Mouse (Mus musculus) activated CD4-positive, CD25-positive, alpha-beta regulatory T cell, adult 4 months (primary cell): ENCODE data around the gene Plcd1. TPM values are rescaled to one million over a fixed set of nuclear protein-coding genes. Genes with fewer than 3 reads are reported as not detected.

Source experiments
- ATAC-seq: one replicate; pipeline ENCODE4 v1.8.0; 2017
- polyA plus RNA-seq, 2 experiments: library from polyadenylated mRNA; unstranded; fragments of 100-300 nt; shearing (Covaris generic); gene quantifications; one replicate each; pipeline ENCODE4 v1.2.1; 2017

Gene Plcd1
- polyA plus RNA-seq, 2 experiments from 2014 or later, result 2.3 to 4.5 TPM

DNA sequence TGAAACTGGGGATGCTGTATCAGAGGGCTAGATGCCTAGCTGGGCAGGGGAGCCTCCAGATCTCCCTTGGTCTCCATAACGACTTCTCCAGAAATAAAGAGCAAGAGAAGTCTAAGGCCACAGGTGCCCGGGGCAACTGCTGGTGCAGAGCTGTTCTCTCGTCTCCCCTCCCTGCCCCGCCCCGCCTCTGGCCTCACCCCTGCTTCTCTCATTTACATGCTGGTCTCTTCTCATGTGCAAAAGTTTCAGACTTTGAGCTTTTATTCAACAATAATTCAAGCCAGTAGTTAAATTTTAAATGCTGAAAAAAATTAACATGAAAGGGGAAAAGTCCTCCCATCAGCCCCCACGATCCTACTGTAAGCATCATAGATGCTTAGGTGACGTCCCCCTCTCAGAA is 71.6 kb downstream of the Plcd1 start:
- no peak for ATAC-seq

Other genes starting within 250 kb of the Plcd1 start
- gene Ctdspl, start 167.0 kb downstream of the Plcd1 start, polyA plus RNA-seq, result 1 to 10 TPM; 1.0 to 1.2 TPM
- 10 to 100 TPM; 13.0 to 14.8 TPM for gene Vill, start 40.7 kb downstream of the Plcd1 start, polyA plus RNA-seq
- under 1 TPM in 1 of 2 experiments, not detected in 1; 0.52 TPM for gene Dlec1, start 9.0 kb upstream of the Plcd1 start, polyA plus RNA-seq
- not detected for gene Acaa1b, start 63.6 kb upstream of the Plcd1 start, polyA plus RNA-seq
- gene Gm47289, start 65.7 kb upstream of the Plcd1 start, polyA plus RNA-seq, result under 1 TPM in 1 of 2 experiments, not detected in 1; 0.13 TPM
- not detected for gene Slc22a13, start 115.6 kb upstream of the Plcd1 start, polyA plus RNA-seq
- gene Oxsr1, start 228.9 kb upstream of the Plcd1 start, polyA plus RNA-seq, result 1 to 10 TPM; 7.0 to 7.2 TPM
- 10 to 100 TPM; 34.5 to 53.6 TPM for gene Acaa1a, start 246.2 kb upstream of the Plcd1 start, polyA plus RNA-seq
- gene Myd88, start 247.9 kb upstream of the Plcd1 start, polyA plus RNA-seq, result 10 to 100 TPM; 75.2 to 83.3 TPM